Mouse (Mus musculus) midbrain, postnatal 0 days (tissue): ENCODE measurements around the gene Dctpp1. TPM values are rescaled to one million over a fixed set of nuclear protein-coding genes. Genes with fewer than 3 reads are reported as not detected.
A peak's percentile ranks its signal among the peaks of the same experiment; 100 is the strongest.

Source experiments
- ATAC-seq: fragments of 200-750 bp; cut with Nextera tagmentation; 2 replicates; pipeline ENCODE4 v1.8.0; 2017; ENCODE audit warnings: moderate number of reproducible peaks, mild to moderate bottlenecking, moderate TSS enrichment, moderate library complexity; ENCODE audit not compliant: low FRiP score
- DNase-seq: peaks from one replicate; pipeline ENCODE4 v3.0.0-alpha.2; 2015; ENCODE audit warnings: low spot score
- H3K27ac ChIP-seq: fragments of 300-500 bp; sonication (generic); 2 replicates; pipeline ENCODE4 v1.5.1; 2014; ENCODE audit warnings: low read depth, mild to moderate bottlenecking, low read length, mixed read lengths
- H3K27me3 ChIP-seq: fragments of 300-500 bp; sonication (generic); 2 replicates; pipeline ENCODE4 v1.6.1; 2014; ENCODE audit warnings: low read length, control low read depth, mixed read lengths; ENCODE audit not compliant: insufficient read depth
- H3K36me3 ChIP-seq: fragments of 300-500 bp; sonication (generic); 2 replicates; pipeline ENCODE4 v1.6.1; 2014; ENCODE audit warnings: low read length, control low read depth, mixed read lengths; ENCODE audit not compliant: insufficient read depth
- H3K4me1 ChIP-seq: fragments of 300-500 bp; sonication (generic); 2 replicates; pipeline ENCODE4 v1.6.1; 2014; ENCODE audit warnings: mild to moderate bottlenecking, control low read depth, antibody characterized with exemption, low read length, mixed read lengths; ENCODE audit not compliant: insufficient read depth
- H3K4me2 ChIP-seq: fragments of 300-500 bp; sonication (generic); 2 replicates; pipeline ENCODE4 v1.6.1; 2014; ENCODE audit warnings: low read depth, mild to moderate bottlenecking, low read length, mixed read lengths; ENCODE audit not compliant: poor library complexity, severe bottlenecking
- H3K4me3 ChIP-seq: fragments of 300-500 bp; sonication (generic); 2 replicates; pipeline ENCODE4 v1.5.1; 2014; ENCODE audit warnings: low read depth, mild to moderate bottlenecking, low read length, moderate library complexity
- H3K9ac ChIP-seq: fragments of 300-500 bp; sonication (generic); replicated peaks from 2 replicates; pipeline ENCODE4 v1.6.1; 2014; ENCODE audit warnings: mild to moderate bottlenecking, low read length, moderate library complexity, mixed read lengths; ENCODE audit not compliant: poor library complexity, severe bottlenecking
- H3K9me3 ChIP-seq: fragments of 300-500 bp; sonication (generic); 2 replicates; pipeline ENCODE4 v1.6.1; 2016; ENCODE audit warnings: low read length, control low read depth
- CTCF ChIP-seq: IDR thresholded peaks from 2 replicates; pipeline ENCODE4 v1.5.1; 2016; ENCODE audit warnings: antibody characterized with exemption, mild to moderate bottlenecking
- WGBS: fragments of 180-500 bp; shearing (Covaris S2); extraction: QIAGEN DNeasy Blood & Tissue Kit; methylation state at CpG from one replicate; pipeline ENCODE4 v1.1.7; 2014; 5-methylcytosine and 5-hydroxymethylcytosine counted together
- polyA plus RNA-seq: library from polyadenylated mRNA; unstranded; fragments of >200 nt; fragmentation: Nextera tagmentation; extraction: Ambion mirVana; gene quantifications from 2 replicates; pipeline ENCODE4 v1.2.1, GENCODE M21; 2015
- total RNA-seq: library from RNA; depleted of rRNA; stranded (reverse); fragments of >200 nt; gene quantifications from 2 replicates; pipeline ENCODE4 v1.2.3, GENCODE M21; 2014; rRNA removed

Gene Dctpp1
- total RNA-seq: 75.0 and 92.2 TPM in 2 replicates
- polyA plus RNA-seq: 120 and 132 TPM in 2 replicates

DNA sequence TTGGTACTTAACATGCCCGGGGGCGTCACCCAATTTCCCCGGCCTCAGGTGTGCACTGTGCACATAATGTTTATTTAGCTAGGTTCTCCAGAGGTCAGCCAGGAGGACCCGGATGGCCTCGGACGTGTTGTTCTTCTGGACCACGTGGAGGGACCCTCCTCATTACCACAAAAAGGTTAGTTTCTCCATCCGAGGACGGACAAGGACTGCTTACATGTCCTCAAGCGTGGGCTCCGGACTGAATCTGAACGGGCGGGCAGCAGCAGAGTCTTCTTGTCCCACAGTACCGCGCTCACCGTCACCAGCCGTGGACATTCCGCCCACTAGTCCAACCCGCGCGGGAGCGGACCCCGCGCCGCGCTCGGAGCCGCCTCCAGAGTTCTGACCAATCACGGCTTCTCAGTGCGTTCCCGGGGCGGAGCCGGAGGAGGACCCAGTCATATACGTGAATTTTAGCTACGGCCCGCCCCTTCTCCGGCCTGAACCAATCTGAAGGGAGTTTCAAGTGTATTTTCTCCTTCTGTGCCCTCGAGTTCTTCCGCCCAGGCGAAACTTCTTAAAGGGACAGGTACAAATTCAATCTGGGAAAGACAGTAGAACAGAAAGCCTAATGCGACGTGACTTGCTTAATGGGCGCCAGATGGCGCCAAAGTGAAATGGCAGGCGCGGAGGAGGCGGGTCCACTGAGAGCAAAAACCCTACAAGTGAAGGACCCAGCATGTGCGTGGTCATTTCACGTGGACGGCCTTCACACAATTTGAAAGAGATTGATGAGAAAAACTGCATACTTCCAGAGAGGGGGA is at the start of gene Dctpp1:
Gene Dctpp1 (minus strand): TSS at position 401 of the 803 bp plus-strand sequence.
- H3K4me2 ChIP-seq: peak within 1 kb of the TSS; percentile 70
- H3K27ac ChIP-seq: peak within 1 kb of the TSS; percentile 47
- under 1% methylated on average over 50 of the region's 50 CpGs for WGBS
- 0 out of 2 replicates have a peak, but pooled peaks cover 3% of the 10 kb centered on the region for H3K36me3 ChIP-seq
- H3K9me3 ChIP-seq: no peaks in the 10 kb centered on the region
- H3K9ac ChIP-seq: peak within 1 kb of the TSS; percentile 64
- H3K27me3 ChIP-seq: no peaks in the 10 kb centered on the region
- peak; percentile 94 for TF ChIP-seq CTCF
- peaks cover 5% of the 10 kb centered on the region; the same call in 1 of the 2 replicates for H3K4me1 ChIP-seq
- H3K4me3 ChIP-seq: peak within 1 kb of the TSS; percentile 63
- DNase-seq (peak; percentile 99), ATAC-seq (peak; percentile 99)

- no peak for TF ChIP-seq CTCF
- ATAC-seq: no peak
- H3K27ac ChIP-seq: no peak overlapping the region
- 74% methylated on average over 12 of the region's 12 CpGs for WGBS
- H3K27me3 ChIP-seq: 0 out of 2 replicates have a peak, but pooled peaks cover 3% of the 10 kb centered on the region
- no peak overlapping the region for H3K9ac ChIP-seq
- H3K4me1 ChIP-seq: no peaks in the 10 kb centered on the region
- no peaks in the 10 kb centered on the region for H3K36me3 ChIP-seq
- no peak overlapping the region for H3K4me2 ChIP-seq
- no peak for DNase-seq
- H3K9me3 ChIP-seq: no peaks in the 10 kb centered on the region
- H3K4me3 ChIP-seq: no peak overlapping the region
These were observed 49.4 kb upstream of the Dctpp1 start for GRCm38 (mm10) chr7:127309951-127310350.

GRCm38 (mm10) chr7:127308887-127309286 is 48.4 kb upstream of the Dctpp1 start:
- DNase-seq: peak; percentile 78
- H3K9ac ChIP-seq: no peak overlapping the region
- H3K27ac ChIP-seq: no peak overlapping the region
- 55% methylated on average over 4 of the region's 4 CpGs for WGBS
- H3K4me3 ChIP-seq: no peak overlapping the region
- H3K27me3 ChIP-seq: no peaks in the 10 kb centered on the region
- no peaks in the 10 kb centered on the region for H3K36me3 ChIP-seq
- peak; percentile 83 for TF ChIP-seq CTCF
- H3K9me3 ChIP-seq: no peaks in the 10 kb centered on the region
- ATAC-seq: no peak
- H3K4me1 ChIP-seq: no peaks in the 10 kb centered on the region
- no peak overlapping the region for H3K4me2 ChIP-seq

DNA sequence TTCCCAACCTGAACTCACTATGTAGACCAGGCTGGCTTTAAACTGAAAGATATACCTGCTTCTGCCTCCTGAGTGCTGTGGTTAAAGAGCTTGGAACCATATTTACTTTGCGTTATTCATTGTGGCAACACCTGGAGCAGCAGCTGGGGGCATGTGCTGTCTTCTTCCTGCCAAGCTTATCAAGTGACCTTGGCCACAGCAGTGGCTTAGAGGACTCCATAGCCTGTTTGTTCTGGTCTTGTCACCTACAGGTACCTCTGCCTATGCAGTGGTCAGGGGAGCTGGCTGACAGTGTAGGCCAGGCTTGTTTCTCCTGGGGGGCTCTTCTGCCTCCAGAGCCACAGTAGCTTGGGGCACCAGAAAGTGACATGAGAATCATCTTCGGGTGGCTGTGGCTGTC is 47.9 kb upstream of the Dctpp1 start:
- Histone ChIP-seq H3K4me1 (no peaks in the 10 kb centered on the region), H3K27ac (no peak overlapping the region), H3K9ac (no peak overlapping the region), H3K36me3 (no peaks in the 10 kb centered on the region), H3K9me3 (no peaks in the 10 kb centered on the region), H3K4me2 (no peak overlapping the region), H3K4me3 (no peak overlapping the region), H3K27me3 (no peaks in the 10 kb centered on the region)
- no peak for TF ChIP-seq CTCF
- DNase-seq (no peak), ATAC-seq (no peak)
- 80% methylated on average over 2 of the region's 2 CpGs for WGBS

- TF ChIP-seq CTCF: no peak
- Histone ChIP-seq H3K9ac (no peak overlapping the region), H3K27me3 (no peaks in the 10 kb centered on the region), H3K4me1 (no peaks in the 10 kb centered on the region), H3K27ac (no peak overlapping the region), H3K36me3 (no peaks in the 10 kb centered on the region), H3K4me3 (no peak overlapping the region), H3K4me2 (no peak overlapping the region), H3K9me3 (no peaks in the 10 kb centered on the region)
- ATAC-seq: no peak
- WGBS: 89% methylated on average over 4 of the region's 5 CpGs
- DNase-seq: no peak
These were observed 37.2 kb upstream of the Dctpp1 start for GRCm38 (mm10) chr7:127297586-127298193.
